Mouse (Mus musculus) midbrain, postnatal 0 days (tissue): Measurements from ENCODE around the gene Zfp3. TPM values are rescaled to one million over a fixed set of nuclear protein-coding genes. Genes with fewer than 3 reads are reported as not detected.

Experiments used
- ATAC-seq: fragments of 200-750 bp; cut with Nextera tagmentation; 2 replicates; pipeline ENCODE4 v1.8.0; 2017; ENCODE audit warnings: moderate number of reproducible peaks, mild to moderate bottlenecking, moderate TSS enrichment, moderate library complexity; ENCODE audit not compliant: low FRiP score
- DNase-seq: peaks from one replicate; pipeline ENCODE4 v3.0.0-alpha.2; 2015; ENCODE audit warnings: low spot score
- H3K27ac ChIP-seq: fragments of 300-500 bp; sonication (generic); 2 replicates; pipeline ENCODE4 v1.5.1; 2014; ENCODE audit warnings: low read depth, mild to moderate bottlenecking, low read length, mixed read lengths
- H3K27me3 ChIP-seq: fragments of 300-500 bp; sonication (generic); 2 replicates; pipeline ENCODE4 v1.6.1; 2014; ENCODE audit warnings: low read length, control low read depth, mixed read lengths; ENCODE audit not compliant: insufficient read depth
- H3K36me3 ChIP-seq: fragments of 300-500 bp; sonication (generic); 2 replicates; pipeline ENCODE4 v1.6.1; 2014; ENCODE audit warnings: low read length, control low read depth, mixed read lengths; ENCODE audit not compliant: insufficient read depth
- H3K4me1 ChIP-seq: fragments of 300-500 bp; sonication (generic); 2 replicates; pipeline ENCODE4 v1.6.1; 2014; ENCODE audit warnings: mild to moderate bottlenecking, control low read depth, antibody characterized with exemption, low read length, mixed read lengths; ENCODE audit not compliant: insufficient read depth
- H3K4me2 ChIP-seq: fragments of 300-500 bp; sonication (generic); 2 replicates; pipeline ENCODE4 v1.6.1; 2014; ENCODE audit warnings: low read depth, mild to moderate bottlenecking, low read length, mixed read lengths; ENCODE audit not compliant: poor library complexity, severe bottlenecking
- H3K4me3 ChIP-seq: fragments of 300-500 bp; sonication (generic); 2 replicates; pipeline ENCODE4 v1.5.1; 2014; ENCODE audit warnings: low read depth, mild to moderate bottlenecking, low read length, moderate library complexity
- H3K9ac ChIP-seq: fragments of 300-500 bp; sonication (generic); replicated peaks from 2 replicates; pipeline ENCODE4 v1.6.1; 2014; ENCODE audit warnings: mild to moderate bottlenecking, low read length, moderate library complexity, mixed read lengths; ENCODE audit not compliant: poor library complexity, severe bottlenecking
- H3K9me3 ChIP-seq: fragments of 300-500 bp; sonication (generic); 2 replicates; pipeline ENCODE4 v1.6.1; 2016; ENCODE audit warnings: low read length, control low read depth
- CTCF ChIP-seq: IDR thresholded peaks from 2 replicates; pipeline ENCODE4 v1.5.1; 2016; ENCODE audit warnings: antibody characterized with exemption, mild to moderate bottlenecking
- WGBS: fragments of 180-500 bp; shearing (Covaris S2); extraction: QIAGEN DNeasy Blood & Tissue Kit; methylation state at CpG from one replicate; pipeline ENCODE4 v1.1.7; 2014; 5-methylcytosine and 5-hydroxymethylcytosine counted together
- polyA plus RNA-seq: library from polyadenylated mRNA; unstranded; fragments of >200 nt; fragmentation: Nextera tagmentation; extraction: Ambion mirVana; gene quantifications from 2 replicates; pipeline ENCODE4 v1.2.1, GENCODE M21; 2015
- total RNA-seq: library from RNA; depleted of rRNA; stranded (reverse); fragments of >200 nt; gene quantifications from 2 replicates; pipeline ENCODE4 v1.2.3, GENCODE M21; 2014

The Zfp3 gene
- total and polyA plus RNA-seq, 2 experiments from 2014 or later, result 8.7 to 9.7 TPM

GRCm38 (mm10) chr11:70741603-70742002 is 22.4 kb upstream of the Zfp3 start:
- H3K27ac ChIP-seq, result no peak overlapping the region
- no peak for TF ChIP-seq CTCF
- no peak for DNase-seq
- H3K4me1 ChIP-seq, result no peaks in the 10 kb centered on the region
- H3K36me3 ChIP-seq, result no peaks in the 10 kb centered on the region
- no peak for ATAC-seq
- no peaks in the 10 kb centered on the region for H3K27me3 ChIP-seq
- 92% methylated on average over 3 of the region's 3 CpGs for WGBS
- no peak overlapping the region for H3K4me2 ChIP-seq
- H3K4me3 ChIP-seq, result no peak overlapping the region
- H3K9me3 ChIP-seq, result no peaks in the 10 kb centered on the region
- no peak overlapping the region for H3K9ac ChIP-seq

- Histone ChIP-seq H3K9me3 (no peaks in the 10 kb centered on the region), H3K4me3 (no peak overlapping the region), H3K4me2 (no peak overlapping the region), H3K36me3 (no peaks in the 10 kb centered on the region), H3K4me1 (no peaks in the 10 kb centered on the region), H3K9ac (no peak overlapping the region), H3K27ac (no peak overlapping the region), H3K27me3 (no peaks in the 10 kb centered on the region)
- DNase-seq (no peak), ATAC-seq (no peak)
- no peak for TF ChIP-seq CTCF
- 91% methylated on average over 7 of the region's 7 CpGs for WGBS
Measured at GRCm38 (mm10) chr11:70742117-70742516, 21.9 kb upstream of the Zfp3 start.

- 73% methylated on average over 12 of the region's 12 CpGs for WGBS
- peak; percentile 33 for DNase-seq
- H3K9ac ChIP-seq, result no peak overlapping the region
Measured at GRCm38 (mm10) chr11:70742581-70743459, 21.2 kb upstream of the Zfp3 start.

GRCm38 (mm10) chr11:70745636-70746035 is 18.4 kb upstream of the Zfp3 start:
- TF ChIP-seq CTCF, result no peak
- H3K4me1 ChIP-seq, result no peaks in the 10 kb centered on the region

More at GRCm38 (mm10) chr11:70742581-70743459, 21.2 kb upstream of the Zfp3 start:
- Histone ChIP-seq H3K4me2 (no peak overlapping the region), H3K27me3 (no peaks in the 10 kb centered on the region), H3K4me1 (no peaks in the 10 kb centered on the region), H3K36me3 (no peaks in the 10 kb centered on the region), H3K4me3 (no peak overlapping the region), H3K27ac (no peak overlapping the region; the same call in 1 of the 2 replicates), H3K9me3 (no peaks in the 10 kb centered on the region)
- ATAC-seq, result no peak
- TF ChIP-seq CTCF, result no peak

GRCm38 (mm10) chr11:70747876-70748545 is 16.0 kb upstream of the Zfp3 start:
- TF ChIP-seq CTCF, result no peak
- Histone ChIP-seq H3K27ac (no peak overlapping the region), H3K36me3 (no peaks in the 10 kb centered on the region), H3K9me3 (no peaks in the 10 kb centered on the region), H3K4me2 (no peak overlapping the region), H3K4me1 (no peaks in the 10 kb centered on the region), H3K27me3 (no peaks in the 10 kb centered on the region), H3K9ac (no peak overlapping the region), H3K4me3 (no peak overlapping the region)
- 85% methylated on average over 4 of the region's 4 CpGs for WGBS
- DNase-seq (no peak), ATAC-seq (no peak)

More at GRCm38 (mm10) chr11:70745636-70746035, 18.4 kb upstream of the Zfp3 start:
- H3K4me2 ChIP-seq, result no peak overlapping the region
- H3K36me3 ChIP-seq, result no peaks in the 10 kb centered on the region
- H3K4me3 ChIP-seq, result no peak overlapping the region
- no peak for DNase-seq
- no peak overlapping the region for H3K27ac ChIP-seq
- H3K27me3 ChIP-seq, result no peaks in the 10 kb centered on the region
- H3K9ac ChIP-seq, result no peak overlapping the region
- H3K9me3 ChIP-seq, result no peaks in the 10 kb centered on the region
- no peak for ATAC-seq
- WGBS, result 82% methylated on average over 7 of the region's 7 CpGs
